Mouse (Mus musculus) fat pad, adult 2 months (tissue): ENCODE data around the gene C1qtnf9.

Experiments used
- DNase-seq: peaks from one replicate; pipeline ENCODE4 v3.0.0-alpha.2; 2011; ENCODE audit warnings: low read depth, low spot score; ENCODE audit errors: extremely low read depth

The C1qtnf9 gene

GRCm38 (mm10) chr14:60767884-60768283 lies at the start of gene C1qtnf9:
C1qtnf9 (plus strand) TSS chr14:60768134.
- DNase-seq = no peak

- no peak for DNase-seq
Observed at GRCm38 (mm10) chr14:60721304-60721703, 46.6 kb upstream of the C1qtnf9 start.

- no peak for DNase-seq
Observed at GRCm38 (mm10) chr14:60721938-60722337, 46.0 kb upstream of the C1qtnf9 start.

- DNase-seq = no peak
Observed at GRCm38 (mm10) chr14:60726091-60726490, 41.8 kb upstream of the C1qtnf9 start.

- DNase-seq = no peak
Observed at GRCm38 (mm10) chr14:60727130-60727529, 40.8 kb upstream of the C1qtnf9 start.

GRCm38 (mm10) chr14:60732081-60732480 lies 35.9 kb upstream of the C1qtnf9 start:
- DNase-seq = no peak

- no peak for DNase-seq
Observed at GRCm38 (mm10) chr14:60732787-60733186, 35.1 kb upstream of the C1qtnf9 start.

- DNase-seq = no peak
Observed at GRCm38 (mm10) chr14:60733706-60734105, 34.2 kb upstream of the C1qtnf9 start.

GRCm38 (mm10) chr14:60735206-60735605 lies 32.7 kb upstream of the C1qtnf9 start:
- DNase-seq = no peak

- DNase-seq = no peak
Observed at GRCm38 (mm10) chr14:60735848-60736547, 31.9 kb upstream of the C1qtnf9 start.

GRCm38 (mm10) chr14:60736591-60737192 lies 31.2 kb upstream of the C1qtnf9 start:
- DNase-seq = no peak

- no peak for DNase-seq
Observed at GRCm38 (mm10) chr14:60737202-60737611, 30.7 kb upstream of the C1qtnf9 start.

- DNase-seq = no peak
Observed at GRCm38 (mm10) chr14:60738434-60738938, 29.4 kb upstream of the C1qtnf9 start.

- DNase-seq = no peak
Observed at GRCm38 (mm10) chr14:60739155-60739554, 28.8 kb upstream of the C1qtnf9 start.

- no peak for DNase-seq
Observed at GRCm38 (mm10) chr14:60739616-60740015, 28.3 kb upstream of the C1qtnf9 start.

- DNase-seq = no peak
Observed at GRCm38 (mm10) chr14:60740507-60740906, 27.4 kb upstream of the C1qtnf9 start.

GRCm38 (mm10) chr14:60741033-60741432 lies 26.9 kb upstream of the C1qtnf9 start:
- no peak for DNase-seq

- no peak for DNase-seq
Observed at GRCm38 (mm10) chr14:60741490-60741981, 26.4 kb upstream of the C1qtnf9 start.

- no peak for DNase-seq
Observed at GRCm38 (mm10) chr14:60743681-60744080, 24.3 kb upstream of the C1qtnf9 start.

GRCm38 (mm10) chr14:60745201-60745600 lies 22.7 kb upstream of the C1qtnf9 start:
- DNase-seq = no peak

GRCm38 (mm10) chr14:60746141-60746540 lies 21.8 kb upstream of the C1qtnf9 start:
- DNase-seq = no peak

GRCm38 (mm10) chr14:60747154-60747870 lies 20.6 kb upstream of the C1qtnf9 start:
- no peak for DNase-seq
